Mouse (Mus musculus): ENCODE results near the gene Cpm.

The Cpm gene

DNA sequence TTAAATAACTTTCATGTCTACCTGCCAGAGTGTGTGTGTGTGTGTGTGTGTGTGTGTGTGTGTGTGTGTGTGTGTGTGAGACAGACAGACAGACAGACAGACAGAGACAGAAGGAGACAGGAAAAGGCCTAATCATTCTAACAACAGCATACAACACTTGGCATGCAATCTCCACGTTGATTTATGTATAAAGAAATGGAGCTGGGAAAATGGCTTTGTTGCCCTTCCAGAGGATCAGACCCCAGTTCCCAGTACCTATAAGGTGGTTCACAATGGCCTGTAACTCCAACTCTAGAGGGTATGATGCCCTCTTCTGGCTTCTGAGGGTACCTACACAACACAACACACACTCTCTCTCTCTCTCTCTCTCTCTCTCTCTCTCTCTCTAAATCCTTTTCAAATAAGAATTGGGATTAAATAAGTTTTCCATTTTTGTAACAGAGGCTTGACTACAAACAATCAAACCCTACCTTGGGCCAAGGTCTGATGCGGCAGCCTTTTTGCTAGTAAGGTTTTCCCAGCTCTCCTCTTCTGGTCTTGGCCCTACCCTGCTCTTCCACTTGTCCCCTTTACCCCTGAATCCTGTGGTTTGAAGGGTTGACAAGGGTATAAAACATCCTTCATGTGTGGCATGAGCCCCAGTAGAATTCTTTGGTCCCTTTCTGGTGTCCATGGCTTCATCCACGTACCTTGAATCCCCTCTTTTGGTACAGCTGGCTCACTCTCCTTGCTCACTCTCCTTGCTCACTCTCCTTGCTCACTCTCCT is 6.7 kb downstream of the Cpm start:
- no peak for DNase-seq (ENCODE audit: low read depth)

- DNase-seq (ENCODE audit: low read depth): no peak
These were observed 7.9 kb downstream of the Cpm start for GRCm38 (mm10) chr10:117637062-117637744.

DNA sequence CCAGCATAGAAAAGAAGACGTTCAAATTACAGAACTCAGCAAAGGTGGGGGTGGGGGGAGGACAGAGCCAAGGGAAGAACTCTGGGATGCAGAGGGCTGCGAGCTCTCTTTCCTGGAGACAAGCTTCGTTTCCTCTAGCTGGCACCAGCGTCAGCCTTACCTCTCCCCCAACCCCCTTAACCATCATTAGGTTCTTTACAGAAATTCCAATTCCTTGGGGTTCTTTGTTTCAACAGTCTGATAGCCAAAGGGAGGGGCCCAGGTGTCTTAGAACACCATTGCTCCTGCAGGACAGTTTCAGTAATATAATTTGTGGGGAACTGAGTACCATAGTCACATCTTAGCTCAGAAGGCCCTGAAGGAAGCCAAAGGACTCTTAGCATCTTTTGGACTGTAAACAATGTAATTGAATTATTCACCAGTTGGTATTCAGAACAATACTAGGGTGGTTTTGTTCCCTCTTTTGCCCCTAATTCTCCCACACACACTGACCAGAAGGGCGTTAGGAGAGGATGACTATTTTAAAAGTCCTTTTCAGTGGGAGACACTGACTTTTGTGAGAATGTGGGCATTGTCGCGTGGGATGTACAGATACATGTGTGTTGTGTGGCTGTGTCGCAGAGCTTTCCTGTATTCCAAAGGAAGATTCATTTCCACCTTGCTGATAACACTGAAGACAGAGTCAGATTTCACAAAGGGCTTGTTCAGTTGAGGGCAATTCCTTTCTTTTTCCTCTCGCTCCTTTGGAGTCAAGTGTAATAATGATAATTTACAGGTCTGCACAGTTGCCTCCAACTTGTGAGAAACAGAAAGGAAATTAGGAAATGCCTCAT is 8.7 kb downstream of the Cpm start:
- no peak for DNase-seq (ENCODE audit: low read depth)

DNA sequence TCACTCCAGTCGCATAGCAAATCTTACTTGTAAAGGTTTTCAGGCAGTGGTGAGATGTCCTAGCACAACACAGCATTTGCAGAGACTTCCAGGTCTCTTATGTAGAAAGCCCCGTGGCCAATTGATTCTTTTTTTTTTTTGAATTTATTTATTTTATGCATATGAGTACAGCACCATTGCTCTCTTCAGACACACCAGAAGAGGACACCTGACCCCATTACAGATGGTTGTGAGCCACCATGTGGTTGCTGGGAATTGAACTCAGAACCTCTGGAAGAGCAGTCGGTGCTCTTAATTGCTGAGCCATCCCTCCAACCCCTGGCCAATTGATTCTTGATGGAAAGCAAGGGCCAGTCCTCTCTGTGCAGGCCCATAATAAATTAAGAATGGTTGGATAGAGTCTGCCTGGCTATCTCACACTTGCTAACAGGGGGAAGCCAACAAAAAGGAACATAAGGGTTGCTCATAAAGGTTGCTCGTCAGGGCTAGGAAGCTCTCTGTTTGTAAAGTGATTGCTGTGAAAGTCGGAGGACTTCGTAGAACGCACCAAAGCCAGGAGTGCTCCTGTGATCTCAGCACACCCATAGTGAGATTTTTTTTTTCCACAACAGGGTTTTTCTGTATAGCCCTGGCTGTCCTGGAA is 9.4 kb downstream of the Cpm start:
- no peak for DNase-seq (ENCODE audit: low read depth)

GRCm38 (mm10) chr10:117639221-117639599 is 9.9 kb downstream of the Cpm start:
- no peak for DNase-seq (ENCODE audit: low read depth)

DNA sequence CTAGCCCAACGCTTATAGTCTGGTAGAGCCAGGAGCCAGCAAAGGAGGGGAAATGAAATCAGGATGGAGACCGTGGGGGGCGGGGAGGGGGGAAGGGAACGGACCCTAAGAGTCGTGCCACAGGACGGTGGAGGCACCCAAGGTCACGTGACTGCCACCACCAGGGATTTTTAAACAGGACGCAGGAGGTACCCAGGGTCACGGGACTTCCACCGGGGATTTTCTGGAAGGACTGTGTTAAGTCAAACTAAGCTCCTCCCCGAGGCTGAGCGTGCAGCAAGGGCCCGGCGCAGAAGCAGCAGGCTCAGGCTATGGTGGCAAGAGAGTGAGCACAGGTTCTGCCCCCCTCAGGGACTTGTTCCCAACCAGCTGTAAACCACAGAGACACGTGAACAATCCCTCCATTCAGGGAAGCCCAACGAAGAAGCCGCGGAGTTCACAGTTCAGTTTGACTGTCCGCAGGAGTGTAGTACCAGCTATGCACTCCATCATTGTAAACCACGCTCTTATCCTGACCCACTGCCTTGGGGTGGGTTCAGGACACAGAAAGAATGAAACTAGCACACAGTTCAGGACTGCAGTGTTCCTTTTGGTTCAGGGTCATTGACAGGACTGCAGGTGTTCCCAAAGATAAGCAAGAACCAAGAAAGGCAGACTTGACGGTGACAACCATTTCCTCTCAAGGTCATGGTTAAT is 10.7 kb downstream of the Cpm start:
- no peak for DNase-seq (ENCODE audit: low read depth)

DNA sequence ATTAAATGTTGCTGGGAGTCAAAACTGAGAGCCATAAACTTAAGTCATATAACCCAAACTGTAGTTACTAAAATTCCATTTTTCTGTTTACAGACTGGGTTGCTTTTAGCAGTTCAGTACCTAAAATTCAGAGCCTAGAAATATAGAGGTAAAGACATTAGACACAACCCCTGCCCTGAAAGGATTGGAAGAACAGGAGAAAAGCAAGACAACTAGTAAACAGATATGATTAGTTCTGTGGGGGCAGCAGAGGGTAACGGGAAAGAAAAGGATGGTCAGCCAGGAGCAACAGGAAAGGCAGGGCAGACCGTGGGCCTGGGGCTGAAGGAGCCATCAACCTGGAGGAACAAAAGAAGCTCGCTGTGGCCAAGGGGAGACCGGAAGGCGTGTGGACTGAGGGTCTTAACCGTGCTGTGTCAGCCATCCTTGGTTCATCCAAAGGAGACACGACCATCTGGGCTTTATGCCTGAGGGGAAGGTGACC is 11.3 kb downstream of the Cpm start:
- no peak for DNase-seq (ENCODE audit: low read depth)

- no peak for DNase-seq (ENCODE audit: low read depth)
These were observed 12.3 kb downstream of the Cpm start for GRCm38 (mm10) chr10:117641400-117642200.

GRCm38 (mm10) chr10:117642201-117642450 is 12.8 kb downstream of the Cpm start:
- no peak for DNase-seq (ENCODE audit: low read depth)

DNA sequence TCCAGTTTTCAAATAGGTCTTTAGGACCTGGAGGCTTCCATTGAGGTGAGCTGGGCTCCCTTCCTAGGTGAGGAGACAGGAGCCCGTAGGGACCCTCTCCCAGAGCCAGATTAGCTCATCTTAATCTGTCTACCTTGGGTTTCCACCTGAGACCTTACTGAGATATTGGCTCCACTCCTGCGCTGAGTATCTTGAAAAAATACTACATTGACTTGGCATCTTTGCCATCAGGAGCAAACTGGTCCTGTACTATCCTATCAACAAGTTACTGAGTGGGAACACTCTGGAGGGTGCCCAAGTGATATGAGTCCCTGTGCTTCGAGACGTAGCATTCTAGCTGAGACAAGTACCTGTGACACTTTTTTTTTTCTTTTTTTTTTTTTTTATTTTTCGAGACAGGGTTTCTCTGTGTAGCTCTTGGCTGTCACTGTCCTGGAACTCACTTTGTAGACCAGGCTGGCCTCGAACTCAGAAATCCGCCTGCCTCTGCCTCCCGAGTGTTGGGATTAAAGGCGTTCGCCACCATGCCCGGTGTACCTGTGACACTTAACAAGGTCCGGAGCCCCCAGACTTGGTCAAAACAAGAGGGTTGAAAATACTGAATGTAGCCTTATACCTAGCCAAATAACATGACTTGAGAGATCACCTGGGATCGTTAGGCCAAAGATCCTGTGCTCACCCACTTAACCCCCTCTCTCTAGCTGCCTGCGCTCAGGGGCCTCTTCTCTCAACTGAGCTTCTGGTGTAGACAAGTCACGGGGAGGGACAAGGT is 13.4 kb downstream of the Cpm start:
- no peak for DNase-seq (ENCODE audit: low read depth)

- DNase-seq (ENCODE audit: low read depth): no peak
These were observed 14.0 kb downstream of the Cpm start for GRCm38 (mm10) chr10:117643302-117643701.

DNA sequence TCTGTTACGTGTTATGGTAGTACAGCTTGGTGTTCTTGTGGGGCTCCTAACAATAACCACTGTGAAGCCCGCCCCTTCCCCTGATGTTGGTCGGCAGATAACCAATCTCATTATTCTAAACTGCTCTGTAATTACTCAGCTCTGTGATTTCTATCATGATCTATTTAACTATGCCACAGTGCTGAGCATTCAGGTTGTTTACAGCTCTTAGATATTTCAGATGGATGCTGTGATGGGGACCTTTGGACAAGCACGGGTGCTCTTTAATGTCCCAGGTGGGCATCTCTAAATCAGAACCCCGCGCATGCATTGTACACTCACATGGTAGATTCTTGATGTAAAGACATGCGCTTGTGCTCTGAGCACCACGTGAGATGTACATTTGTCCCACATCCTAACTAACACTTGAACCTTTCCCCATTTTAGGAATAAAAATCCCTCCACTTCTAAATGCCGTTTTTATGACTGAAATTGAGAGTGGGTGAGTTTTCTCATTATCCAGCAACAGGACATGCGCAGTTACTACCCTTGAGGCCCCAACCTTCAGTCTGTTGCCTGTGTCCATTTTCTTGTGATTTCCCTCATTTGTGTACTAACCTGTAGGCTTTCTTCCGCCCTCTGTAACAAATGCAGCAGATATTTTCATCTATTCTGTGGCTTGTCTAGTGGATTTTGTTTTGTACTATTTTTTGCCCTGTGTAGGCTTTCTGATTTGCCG is 14.6 kb downstream of the Cpm start:
- no peak for DNase-seq (ENCODE audit: low read depth)

DNA sequence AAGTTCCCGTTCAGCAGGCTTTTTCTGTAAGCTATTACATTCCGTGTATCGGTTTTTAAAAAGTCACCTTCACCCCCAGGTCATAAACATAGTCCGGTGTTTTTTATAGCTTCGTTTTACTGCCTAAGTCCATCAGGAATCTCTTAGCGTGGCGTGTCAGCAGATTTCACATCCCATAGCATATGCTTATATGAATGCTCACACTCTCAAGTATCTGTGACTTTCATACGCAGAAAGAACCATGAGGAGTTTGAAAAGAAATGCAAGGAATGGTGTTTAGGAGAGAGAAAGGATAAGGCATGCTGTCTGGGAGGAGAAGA is 15.1 kb downstream of the Cpm start:
- no peak for DNase-seq (ENCODE audit: low read depth)

DNA sequence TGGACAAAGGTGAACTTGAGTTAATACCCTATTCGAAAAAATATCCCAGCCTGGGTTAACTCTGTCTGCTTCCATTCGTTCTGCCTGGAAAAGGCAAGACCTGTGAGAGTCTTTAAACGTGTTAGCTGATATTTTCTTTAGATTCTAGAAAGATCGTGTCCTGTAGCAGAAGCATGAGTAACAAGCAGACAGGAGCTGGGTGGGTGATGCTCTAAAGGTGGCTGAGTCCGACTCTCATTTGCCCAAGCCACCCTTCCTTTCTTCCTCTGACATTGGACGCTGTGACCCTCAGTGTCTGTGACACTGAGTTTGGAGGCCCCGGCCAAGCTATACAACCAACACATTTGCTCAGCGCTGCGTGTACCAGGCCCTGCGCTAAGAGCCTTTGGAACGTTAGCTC is 15.5 kb downstream of the Cpm start:
- no peak for DNase-seq (ENCODE audit: low read depth)

DNA sequence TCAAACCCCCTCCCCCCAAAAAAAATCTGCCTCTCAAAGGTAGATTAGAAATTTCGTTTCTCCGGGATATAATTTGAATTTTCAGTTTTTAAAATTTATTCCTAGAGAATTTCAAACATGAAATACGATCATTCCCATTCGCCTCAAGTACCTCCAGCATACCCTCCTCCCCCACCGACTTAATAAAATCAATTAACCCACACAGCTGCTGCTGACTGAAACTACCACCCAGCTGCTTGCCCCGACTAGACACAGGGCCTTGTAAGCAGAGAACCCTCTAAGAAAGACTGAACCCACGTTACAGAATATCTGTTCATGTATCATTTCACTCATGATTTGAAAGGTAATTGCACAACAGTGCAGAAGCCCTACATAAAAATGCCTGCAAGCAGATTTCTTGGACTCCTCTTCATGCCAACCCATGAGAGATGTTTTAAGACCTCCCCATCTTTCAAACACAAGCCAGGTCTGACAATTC is 16.2 kb downstream of the Cpm start:
- no peak for DNase-seq (ENCODE audit: low read depth)

DNA sequence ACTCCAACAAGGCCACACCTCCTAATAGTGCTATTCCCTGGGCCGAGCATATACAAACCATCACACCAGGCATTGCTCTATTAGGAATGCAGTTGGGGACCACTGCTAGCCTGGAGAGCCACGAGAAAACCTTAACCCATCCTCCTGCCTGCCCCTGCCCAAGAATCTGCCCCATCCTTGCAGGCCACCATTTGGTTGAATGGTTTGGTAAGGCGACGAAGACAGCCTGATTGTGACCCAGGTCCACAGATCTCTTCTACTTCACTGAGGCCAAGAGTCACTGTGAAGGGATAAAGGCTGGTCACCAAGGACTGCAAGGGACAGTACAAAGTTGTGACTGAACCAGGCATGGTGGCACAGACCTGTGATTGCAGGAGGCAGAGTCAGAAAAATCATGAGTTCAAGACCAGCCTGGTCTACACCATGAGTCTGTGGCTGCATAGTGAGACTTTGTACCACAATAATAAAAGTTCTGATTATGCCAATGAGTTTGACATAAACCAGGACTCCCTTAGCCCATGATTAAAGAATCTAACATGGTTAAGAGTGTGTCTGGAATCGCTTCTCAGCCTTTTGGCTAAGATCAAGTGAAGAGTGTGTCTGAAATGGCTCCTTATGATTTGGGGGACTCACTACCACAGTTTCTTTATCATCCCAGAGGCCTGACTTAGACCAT is 17.3 kb downstream of the Cpm start:
- DNase-seq (ENCODE audit: low read depth): no peak

DNA sequence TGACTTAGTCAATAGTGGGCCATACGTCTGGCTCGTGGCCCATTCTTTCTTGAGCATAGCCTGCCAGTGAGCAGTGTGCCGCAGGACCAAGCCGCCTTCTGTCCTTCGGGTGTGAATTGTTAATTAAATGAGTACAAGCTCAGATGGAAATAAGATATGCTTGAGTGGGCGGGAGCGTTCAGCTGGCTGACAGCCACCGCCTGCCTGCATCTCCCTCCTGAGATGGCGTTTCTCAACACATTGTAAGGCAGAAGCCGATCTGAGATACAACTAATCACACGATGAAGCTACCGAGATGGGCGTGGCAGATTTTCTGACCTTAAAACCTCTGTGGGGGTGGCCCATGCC is 17.8 kb downstream of the Cpm start:
- no peak for DNase-seq (ENCODE audit: low read depth)

DNA sequence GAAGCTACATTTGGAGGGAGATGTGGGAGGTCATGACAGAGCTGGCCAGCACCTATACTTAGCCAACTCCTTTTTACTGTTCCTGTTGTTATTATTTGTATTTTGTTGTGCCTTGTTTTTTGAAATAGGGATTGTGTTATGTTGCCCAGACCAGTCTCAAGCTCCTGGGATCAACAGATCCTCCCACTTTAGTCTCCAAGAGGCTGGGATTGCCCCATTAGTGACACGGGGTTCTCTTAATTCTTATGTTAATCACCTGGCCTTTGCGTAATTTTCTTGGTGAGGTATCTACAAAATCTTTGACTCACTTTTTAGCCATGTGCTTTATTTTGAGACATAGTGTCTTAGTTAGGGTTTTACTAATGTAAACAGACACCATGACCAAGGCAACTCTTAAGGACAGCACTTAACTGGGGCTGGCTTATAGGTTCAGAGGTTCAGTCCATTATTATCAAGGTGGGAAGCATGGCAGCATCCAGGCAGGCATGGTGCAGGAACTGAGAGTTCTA is 18.7 kb downstream of the Cpm start:
- no peak for DNase-seq (ENCODE audit: low read depth)

DNA sequence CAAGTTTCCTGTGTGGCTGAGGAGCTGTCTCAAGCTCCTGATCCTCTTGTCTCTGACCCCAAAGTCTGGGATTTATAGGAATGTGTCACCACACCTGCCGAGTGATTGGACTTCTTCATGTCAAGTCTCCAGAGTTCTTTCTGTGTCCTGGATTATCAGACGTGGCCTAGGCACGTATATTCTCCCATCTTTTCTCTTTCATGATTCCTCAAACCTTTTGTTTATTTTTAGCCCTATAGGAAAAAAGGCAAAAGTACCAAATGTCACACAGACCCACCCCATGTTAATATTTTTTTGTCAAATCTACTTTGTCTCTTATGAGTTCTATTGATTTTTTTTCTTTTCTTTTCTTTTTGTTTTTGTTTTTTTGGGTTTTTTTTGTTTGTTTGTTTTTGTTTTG is 19.3 kb downstream of the Cpm start:
- no peak for DNase-seq (ENCODE audit: low read depth)

Data from fibroblast of lung, adult 2 months (primary cell).